Mouse (Mus musculus) small intestine, adult 2 months (tissue): ENCODE data around the gene Kdelr3. TPM values are rescaled to one million over a fixed set of nuclear protein-coding genes. Genes with fewer than 3 reads are reported as not detected.

Experiments used
- H3K27ac ChIP-seq: fragments of 200-500 bp; 2 replicates; pipeline ENCODE4 v1.5.1; 2012; ENCODE audit warnings: low read depth, low read length, control low read depth, inconsistent platforms; ENCODE audit not compliant: insufficient read depth
- H3K27me3 ChIP-seq: fragments of 200-500 bp; 2 replicates; pipeline ENCODE4 v1.6.1; 2012; ENCODE audit warnings: mild to moderate bottlenecking, moderate library complexity, low read length, inconsistent platforms; ENCODE audit not compliant: control insufficient read depth, insufficient read depth
- H3K36me3 ChIP-seq: fragments of 200-500 bp; 2 replicates; pipeline ENCODE4 v1.6.1; 2012; ENCODE audit warnings: mild to moderate bottlenecking, low read length, control low read depth, inconsistent platforms; ENCODE audit not compliant: control insufficient read depth, insufficient read depth
- H3K4me1 ChIP-seq: fragments of 200-500 bp; 2 replicates; pipeline ENCODE4 v1.6.1; 2012; ENCODE audit warnings: low read length, inconsistent platforms, mixed read lengths; ENCODE audit not compliant: control insufficient read depth, insufficient read depth, insufficient read length
- H3K4me3 ChIP-seq: fragments of 200-500 bp; 2 replicates; pipeline ENCODE4 v1.5.1; 2012; ENCODE audit warnings: low read depth, mild to moderate bottlenecking, control low read depth, inconsistent platforms, low read length, moderate library complexity
- CTCF ChIP-seq: fragments of 200-500 bp; IDR thresholded peaks from 2 replicates; pipeline ENCODE4 v1.5.1; 2012; ENCODE audit warnings: low read depth, mild to moderate bottlenecking, control low read depth, inconsistent platforms, low read length, moderate library complexity, mixed read lengths; ENCODE audit not compliant: insufficient replicate concordance, insufficient read length; ENCODE audit errors: extremely low read depth
- POLR2A ChIP-seq: fragments of 200-500 bp; IDR thresholded peaks from 2 replicates; pipeline ENCODE4 v1.6.1; 2012; ENCODE audit warnings: low read depth, mild to moderate bottlenecking, control low read depth, inconsistent platforms, low read length, moderate library complexity
- WGBS: fragments of 180-500 bp; shearing (Covaris S2); methylation state at CpG from one replicate; pipeline ENCODE4 v1.1.7; 2018; 5-methylcytosine and 5-hydroxymethylcytosine counted together
- polyA plus RNA-seq: library from polyadenylated mRNA; depleted of rRNA; stranded (reverse); fragments of >200 nt; gene quantifications from 2 replicates; pipeline ENCODE4 v1.2.3, GENCODE M21; 2012; rRNA removed

Gene Kdelr3
- polyA plus RNA-seq, 1 experiment = 10.5 TPM

DNA sequence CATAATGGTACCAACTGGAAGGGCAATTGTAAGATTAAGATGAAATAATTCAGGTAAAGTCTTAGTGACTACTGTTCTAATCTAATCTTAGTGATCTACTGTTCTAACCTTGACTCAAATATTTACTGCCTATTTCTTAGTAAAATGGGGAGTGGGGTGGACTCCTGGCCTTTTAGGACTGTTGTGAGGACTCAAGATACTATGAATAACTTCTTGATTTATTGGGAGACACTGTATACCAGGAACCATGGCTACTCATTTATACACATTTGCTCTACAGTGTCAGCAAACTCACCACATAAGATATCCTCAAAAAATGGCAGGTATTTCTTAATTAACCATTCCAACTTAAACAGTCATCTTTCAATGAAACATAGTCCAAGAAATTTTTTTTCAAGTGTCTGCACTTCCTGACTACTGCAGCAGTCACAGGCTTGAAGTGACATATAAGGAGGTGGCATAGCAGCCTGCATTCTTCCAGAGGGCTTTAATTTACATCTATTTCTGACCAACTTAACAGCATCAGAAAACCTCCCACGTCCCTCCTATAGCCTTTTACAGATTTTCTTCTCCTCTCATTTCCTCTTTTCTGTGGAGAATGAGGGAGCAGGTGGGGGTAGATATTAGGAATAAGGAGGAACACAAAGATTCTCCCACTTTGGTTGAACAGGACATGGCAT, 59.5 kb downstream of the Kdelr3 start:
- no peaks in the 10 kb centered on the region for H3K36me3 ChIP-seq
- H3K4me1 ChIP-seq = no peaks in the 10 kb centered on the region
- no peak overlapping the region for H3K27ac ChIP-seq
- no peaks in the 10 kb centered on the region for H3K27me3 ChIP-seq
- TF ChIP-seq CTCF = no peak
- TF ChIP-seq POLR2A = no peak
- WGBS = 54% methylated on average over 1 of the region's 1 CpGs
- no peak overlapping the region for H3K4me3 ChIP-seq

DNA sequence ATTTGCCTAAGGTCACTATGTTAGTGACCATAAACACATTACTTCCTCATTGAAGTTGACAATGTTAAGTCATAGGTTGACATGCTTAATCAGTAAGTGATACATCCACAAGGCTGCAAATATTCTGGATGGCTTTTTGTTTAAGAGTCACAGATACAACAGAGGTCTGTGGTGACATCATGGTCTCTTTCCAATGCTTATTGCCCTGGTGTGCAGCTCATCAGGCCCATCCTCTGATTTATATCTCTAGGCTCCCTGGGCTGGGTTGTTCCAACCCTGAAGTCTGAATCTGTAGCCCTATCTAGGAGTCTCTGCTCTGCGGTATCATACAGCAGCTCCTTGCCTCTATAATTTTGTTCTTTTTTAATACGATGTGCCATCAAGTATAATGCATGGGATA, 60.7 kb downstream of the Kdelr3 start:
- no peak overlapping the region for H3K4me3 ChIP-seq
- TF ChIP-seq CTCF (no peak), POLR2A (no peak)
- no peak overlapping the region for H3K27ac ChIP-seq
- no peaks in the 10 kb centered on the region for H3K36me3 ChIP-seq
- no peaks in the 10 kb centered on the region for H3K4me1 ChIP-seq
- no peaks in the 10 kb centered on the region for H3K27me3 ChIP-seq
- 88% methylated on average over 2 of the region's 2 CpGs for WGBS

Other genes with a start within 250 kb of the Kdelr3 start
- gene Baiap2l2, start 230.9 kb upstream of the Kdelr3 start, polyA plus RNA-seq = 139 and 542 TPM in 2 replicates
- gene Pla2g6, start 188.0 kb upstream of the Kdelr3 start, polyA plus RNA-seq = 24.1 and 40.2 TPM in 2 replicates
- gene Maff, start 169.8 kb upstream of the Kdelr3 start, polyA plus RNA-seq = 9.4 and 28.5 TPM in 2 replicates
- 80.3 and 168 TPM in 2 replicates for gene Tmem184b, start 112.8 kb upstream of the Kdelr3 start, polyA plus RNA-seq
- 14.7 and 25.9 TPM in 2 replicates for gene Csnk1e, start 60.8 kb upstream of the Kdelr3 start, polyA plus RNA-seq
- not detected in 2 replicates for gene Kcnj4, start 11.2 kb upstream of the Kdelr3 start, polyA plus RNA-seq
- gene Ddx17, start 30.3 kb downstream of the Kdelr3 start, polyA plus RNA-seq = 66.0 and 108 TPM in 2 replicates
- gene Dmc1, start 88.7 kb downstream of the Kdelr3 start, polyA plus RNA-seq = 0.08 TPM in 1 of 2 replicates, not detected in the other
- gene Fam227a, start 142.5 kb downstream of the Kdelr3 start, polyA plus RNA-seq = 0.06 and 0.25 TPM in 2 replicates
- 3.1 and 5.6 TPM in 2 replicates for gene Cby1, start 142.8 kb downstream of the Kdelr3 start, polyA plus RNA-seq
- 13.8 and 21.7 TPM in 2 replicates for gene Tomm22, start 154.4 kb downstream of the Kdelr3 start, polyA plus RNA-seq
- gene Josd1, start 171.5 kb downstream of the Kdelr3 start, polyA plus RNA-seq = 9.5 and 14.2 TPM in 2 replicates
- gene Gtpbp1, start 174.4 kb downstream of the Kdelr3 start, polyA plus RNA-seq = 18.6 and 34.9 TPM in 2 replicates
- 12.1 and 18.5 TPM in 2 replicates for gene Sun2, start 226.1 kb downstream of the Kdelr3 start, polyA plus RNA-seq